Mouse (Mus musculus): ENCODE measurements around the gene Usp29. TPM values are rescaled to one million over a fixed set of nuclear protein-coding genes. Genes with fewer than 3 reads are reported as not detected.
"Not testable (repeated sequence)": the region's sequence is repeated elsewhere in the genome, so short reads cannot be mapped to it uniquely, and the experiment has no call there.

Usp29 gene
- polyA plus RNA-seq, 2 experiments = 1.1 to 1.7 TPM

GRCm38 (mm10) chr7:6929286-6929685 is 198.9 kb downstream of the Usp29 start:
- TF ChIP-seq CTCF (IDR thresholded peaks at IDR 0.05; ENCODE audit: low read depth) (no peak), EP300 (IDR thresholded peaks at IDR 0.05; ENCODE audit: low read depth) (no peak)
- Histone ChIP-seq H3K4me1 (replicated peaks; ENCODE audit: control insufficient read depth in 2 of 2, insufficient read depth in 2 of 2, low read length in 1 of 2) (no peaks in the 10 kb centered on the region), H3K9ac (replicated peaks) (no peak overlapping the region), H3K36me3 (replicated peaks; ENCODE audit: control insufficient read depth, insufficient read depth, low read depth) (no peaks in the 10 kb centered on the region), H3K4me3 (ENCODE audit: insufficient read depth in 1 of 2, low read depth in 2 of 2, low read length in 2 of 2) (no peak overlapping the region), H3K9me3 (ENCODE audit: control insufficient read depth, low read length) (no peaks in the 10 kb centered on the region), H3K27ac (no peak overlapping the region), H3K27me3 (ENCODE audit: control insufficient read depth, insufficient read depth, low read length) (no peaks in the 10 kb centered on the region), H3K4me2 (ENCODE audit: low read depth) (no peak overlapping the region)
- DNase-seq (ENCODE audit: low read depth in 3 of 3, low spot score in 3 of 3) = no peak
- 29% methylated on average over 2 of the region's 2 CpGs for WGBS (ENCODE audit: insufficient replicate concordance)
- ATAC-seq (ENCODE audit: insufficient read depth) = no peak

DNA sequence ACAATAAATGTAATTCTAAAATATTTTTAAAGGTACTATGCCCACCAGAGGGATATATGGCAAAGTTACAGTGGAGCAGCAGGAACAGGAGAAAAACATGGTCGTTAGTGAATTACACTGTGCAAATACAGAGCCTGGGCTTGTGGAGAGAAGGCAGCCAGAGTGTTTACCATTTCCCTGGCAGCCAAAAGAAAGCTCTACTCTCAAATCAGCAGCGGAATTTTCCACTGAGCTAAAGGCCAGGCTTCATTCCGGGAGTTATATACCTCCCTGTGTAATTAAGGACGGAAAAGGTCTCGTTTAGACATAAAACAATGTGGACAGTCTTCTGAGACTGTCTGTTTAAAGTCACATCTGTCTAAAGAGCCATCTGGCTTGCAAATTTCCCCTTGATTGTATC is 204.4 kb downstream of the Usp29 start:
- H3K4me2 ChIP-seq (ENCODE audit: low read depth) = no peak overlapping the region
- no peak overlapping the region for H3K4me3 ChIP-seq (ENCODE audit: insufficient read depth in 1 of 2, low read depth in 2 of 2, low read length in 2 of 2)
- no peaks in the 10 kb centered on the region for H3K9me3 ChIP-seq (ENCODE audit: control insufficient read depth, low read length)
- 31% methylated on average over 5 of the region's 5 CpGs for WGBS (ENCODE audit: insufficient replicate concordance)
- no peak overlapping the region for H3K27ac ChIP-seq
- H3K4me1 ChIP-seq (replicated peaks; ENCODE audit: control insufficient read depth in 2 of 2, insufficient read depth in 2 of 2, low read length in 1 of 2) = 0 out of 4 replicates have a peak, but pooled peaks cover 0 to 1% of the 10 kb centered on the region in 2 experiments
- no peak overlapping the region for H3K9ac ChIP-seq (replicated peaks)
- no peaks in the 10 kb centered on the region for H3K36me3 ChIP-seq (replicated peaks; ENCODE audit: control insufficient read depth, insufficient read depth, low read depth)
- TF ChIP-seq CTCF (IDR thresholded peaks at IDR 0.05; ENCODE audit: low read depth) (no peak), EP300 (IDR thresholded peaks at IDR 0.05; ENCODE audit: low read depth) (no peak)
- no peaks in the 10 kb centered on the region for H3K27me3 ChIP-seq (ENCODE audit: control insufficient read depth, insufficient read depth, low read length)
- DNase-seq (ENCODE audit: low read depth in 3 of 3, low spot score in 3 of 3) = no peak
- no peak for ATAC-seq (ENCODE audit: insufficient read depth)

GRCm38 (mm10) chr7:6937040-6937439 is 206.7 kb downstream of the Usp29 start:
- H3K36me3 ChIP-seq (replicated peaks; ENCODE audit: control insufficient read depth, insufficient read depth, low read depth) = no peaks in the 10 kb centered on the region
- H3K27ac ChIP-seq = no peak overlapping the region
- no peak overlapping the region for H3K9ac ChIP-seq (replicated peaks)
- 42% methylated on average over 11 of the region's 11 CpGs for WGBS (ENCODE audit: insufficient replicate concordance)
- peak; percentile 16 to 32 (median 24) for DNase-seq (ENCODE audit: low read depth in 3 of 3, low spot score in 3 of 3)
- no peak overlapping the region for H3K4me3 ChIP-seq (ENCODE audit: insufficient read depth in 1 of 2, low read depth in 2 of 2, low read length in 2 of 2)
- no peak for ATAC-seq (ENCODE audit: insufficient read depth)
- no peak overlapping the region for H3K4me2 ChIP-seq (ENCODE audit: low read depth)
- no peaks in the 10 kb centered on the region for H3K9me3 ChIP-seq (ENCODE audit: control insufficient read depth, low read length)
- TF ChIP-seq CTCF (IDR thresholded peaks at IDR 0.05; ENCODE audit: low read depth) = peak; percentile 79
- no peak for TF ChIP-seq EP300 (IDR thresholded peaks at IDR 0.05; ENCODE audit: low read depth)
- H3K4me1 ChIP-seq (replicated peaks; ENCODE audit: control insufficient read depth in 2 of 2, insufficient read depth in 2 of 2, low read length in 1 of 2) = 0 out of 4 replicates have a peak, but pooled peaks cover 0 to 1% of the 10 kb centered on the region in 2 experiments
- H3K27me3 ChIP-seq (ENCODE audit: control insufficient read depth, insufficient read depth, low read length) = no peaks in the 10 kb centered on the region

DNA sequence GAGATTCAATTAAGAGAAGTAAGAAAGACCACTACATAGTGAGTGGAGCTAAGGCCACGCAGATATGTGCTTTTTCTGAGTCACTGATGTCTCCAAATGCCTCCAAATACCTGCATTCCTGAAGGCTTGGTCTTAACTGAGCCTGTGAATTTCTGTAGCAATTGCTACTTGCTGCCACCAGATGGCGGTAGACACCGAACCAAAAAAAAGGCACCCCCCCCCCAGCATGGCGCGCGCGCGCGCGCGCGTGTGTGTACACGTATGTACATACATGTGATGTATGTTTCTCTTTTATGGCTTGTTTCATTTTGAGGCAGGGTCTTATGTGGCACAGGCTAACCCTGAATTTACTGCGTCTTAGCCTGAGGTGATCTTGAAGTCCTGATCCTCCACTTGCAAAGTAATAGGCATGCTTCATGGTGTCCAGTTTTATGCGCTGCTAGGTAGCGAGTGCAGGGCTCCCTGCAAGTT is 210.4 kb downstream of the Usp29 start:
- no peak for TF ChIP-seq EP300 (IDR thresholded peaks at IDR 0.05; ENCODE audit: low read depth)
- peak; percentile 71 for TF ChIP-seq CTCF (IDR thresholded peaks at IDR 0.05; ENCODE audit: low read depth)

DNA sequence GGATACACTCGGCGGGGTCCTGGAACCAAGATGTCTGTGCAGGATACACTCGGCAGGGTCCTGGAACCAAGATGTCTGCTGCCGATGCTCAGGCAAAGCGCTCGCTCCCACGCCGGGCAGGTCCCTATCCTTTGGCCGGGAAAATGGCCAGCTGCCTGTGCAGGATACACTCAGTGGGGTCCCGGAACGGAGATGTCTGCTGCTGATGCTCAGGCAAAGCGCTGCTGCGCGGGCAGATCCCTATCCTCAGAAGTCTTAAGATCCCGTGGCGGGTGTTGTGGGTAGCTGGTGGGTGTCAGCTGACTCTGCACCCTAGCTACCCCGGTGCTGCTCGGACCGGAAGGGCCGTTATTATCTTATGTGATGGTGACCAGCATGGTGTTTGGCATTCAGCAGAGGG is 217.7 kb downstream of the Usp29 start:
- H3K9ac ChIP-seq (replicated peaks); H3K4me2 ChIP-seq (ENCODE audit: low read depth); H3K9me3 ChIP-seq (ENCODE audit: control insufficient read depth, low read length); H3K4me1 ChIP-seq (replicated peaks; ENCODE audit: control insufficient read depth in 2 of 2, insufficient read depth in 2 of 2, low read length in 1 of 2); DNase-seq (ENCODE audit: low read depth in 3 of 3, low spot score in 3 of 3); H3K4me3 ChIP-seq (ENCODE audit: insufficient read depth in 1 of 2, low read depth in 2 of 2, low read length in 2 of 2); ATAC-seq (ENCODE audit: insufficient read depth); H3K36me3 ChIP-seq (replicated peaks; ENCODE audit: control insufficient read depth, insufficient read depth, low read depth); H3K27ac ChIP-seq; H3K27me3 ChIP-seq (ENCODE audit: control insufficient read depth, insufficient read depth, low read length): not testable (repeated sequence)
- WGBS (ENCODE audit: insufficient replicate concordance) = 75% methylated on average over 18 of the region's 20 CpGs

More for the DNA sequence above, 210.4 kb downstream of the Usp29 start:
- Histone ChIP-seq H3K27me3 (ENCODE audit: control insufficient read depth, insufficient read depth, low read length) (no peaks in the 10 kb centered on the region), H3K4me2 (ENCODE audit: low read depth) (peak overlapping the region; percentile 13; the same call in 1 of the 2 replicates), H3K9ac (replicated peaks) (no peak overlapping the region), H3K9me3 (ENCODE audit: control insufficient read depth, low read length) (no peaks in the 10 kb centered on the region), H3K4me1 (replicated peaks; ENCODE audit: control insufficient read depth in 2 of 2, insufficient read depth in 2 of 2, low read length in 1 of 2) (no peaks in the 10 kb centered on the region), H3K4me3 (ENCODE audit: insufficient read depth in 1 of 2, low read depth in 2 of 2, low read length in 2 of 2) (peak overlapping the region in 1 of 2 experiments; percentile 17; a peak in 1 of 4 replicates), H3K27ac (no peak overlapping the region), H3K36me3 (replicated peaks; ENCODE audit: control insufficient read depth, insufficient read depth, low read depth) (no peaks in the 10 kb centered on the region)
- DNase-seq (ENCODE audit: low read depth in 3 of 3, low spot score in 3 of 3) = no peak
- no peak for ATAC-seq (ENCODE audit: insufficient read depth)
- 12% methylated on average over 16 of the region's 16 CpGs for WGBS (ENCODE audit: insufficient replicate concordance)

All from liver, embryonic 14.5 days (tissue).